Mouse (Mus musculus): ENCODE data around the gene St6galnac3.
"Not testable (repeated sequence)": the region's sequence is repeated elsewhere in the genome, so short reads cannot be mapped to it uniquely, and the experiment has no call there.

The St6galnac3 gene

DNA sequence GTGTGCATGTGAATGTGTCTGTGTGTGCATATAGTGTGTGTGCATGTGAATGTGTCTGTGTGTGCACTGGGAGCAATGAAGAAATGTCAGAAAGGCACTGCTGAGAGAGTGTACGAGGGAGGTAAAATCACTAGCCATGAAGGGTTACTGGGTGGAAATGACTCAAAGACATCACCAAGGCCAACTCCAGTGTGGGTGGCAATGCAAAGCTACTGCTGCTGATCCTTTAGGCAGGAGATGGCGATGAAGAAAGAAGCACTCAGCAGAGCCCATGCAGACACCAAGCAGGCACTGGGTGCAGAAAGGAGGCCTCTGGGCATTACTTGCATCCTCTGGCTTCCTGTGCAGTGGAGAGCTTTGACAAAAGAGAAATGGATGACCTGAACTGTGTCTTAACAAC is 310.8 kb downstream of the St6galnac3 start:
- in situ Hi-C loops (cut with MboI, MseI): no loop called here

DNA sequence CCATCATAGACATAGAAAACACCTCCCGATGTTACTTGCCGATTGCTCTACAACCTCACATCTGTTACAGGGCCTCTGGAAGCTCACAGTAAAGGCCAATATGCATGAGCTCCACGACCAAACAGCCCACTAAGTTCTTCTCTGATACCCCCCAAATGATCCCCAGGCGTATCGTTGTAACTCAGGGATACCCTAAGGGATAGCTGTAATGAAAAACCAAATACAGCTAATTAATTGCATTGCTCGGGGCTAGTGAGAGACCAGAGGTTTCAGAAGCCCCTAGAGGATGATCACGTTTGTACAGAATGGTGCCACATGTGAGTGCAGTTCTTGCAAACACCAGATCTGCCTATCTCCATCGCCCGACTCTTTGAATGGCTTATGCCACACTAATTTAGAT is 315.7 kb downstream of the St6galnac3 start:
- in situ Hi-C loops (cut with MboI, MseI): no loop called here

DNA sequence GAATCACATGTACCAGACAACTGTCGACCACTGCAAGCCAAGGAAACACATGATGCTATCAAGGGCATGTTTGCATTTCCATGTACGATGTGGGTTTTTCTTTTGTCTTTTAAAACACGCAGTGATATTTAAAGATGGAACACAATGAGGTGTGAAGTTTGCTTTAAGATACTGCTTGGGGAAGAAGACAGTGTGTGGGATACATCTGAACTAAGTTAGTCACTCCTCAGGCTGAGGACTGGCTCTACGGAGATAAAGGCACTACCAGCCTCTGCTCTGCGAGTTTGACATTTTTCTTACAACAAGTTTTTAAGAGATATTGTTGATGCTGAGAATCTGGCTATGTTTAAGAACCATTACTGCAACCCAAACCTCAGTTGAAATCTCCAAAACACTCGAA is 316.6 kb downstream of the St6galnac3 start:
- in situ Hi-C loops (cut with MboI, MseI): no loop called here

DNA sequence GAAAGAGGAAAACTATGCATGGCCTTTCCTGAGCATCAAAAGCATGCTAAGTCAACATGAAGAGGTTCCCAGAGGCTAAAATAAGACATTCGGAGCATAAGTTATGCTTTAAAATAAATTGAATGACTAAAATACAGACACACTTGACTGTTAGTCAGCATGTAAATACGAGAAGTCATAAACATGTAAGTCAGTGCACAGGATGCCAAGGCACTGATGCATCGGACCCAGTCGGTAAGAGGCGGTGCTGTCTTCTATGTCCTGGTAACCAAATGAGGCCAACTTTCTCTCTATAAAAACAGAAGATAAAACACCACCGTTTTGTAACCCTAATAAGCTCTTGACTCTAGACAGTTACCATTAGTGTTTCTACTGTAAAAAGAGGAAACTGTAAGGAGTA is 317.3 kb downstream of the St6galnac3 start:
- in situ Hi-C loops (cut with MboI, MseI): no loop called here

DNA sequence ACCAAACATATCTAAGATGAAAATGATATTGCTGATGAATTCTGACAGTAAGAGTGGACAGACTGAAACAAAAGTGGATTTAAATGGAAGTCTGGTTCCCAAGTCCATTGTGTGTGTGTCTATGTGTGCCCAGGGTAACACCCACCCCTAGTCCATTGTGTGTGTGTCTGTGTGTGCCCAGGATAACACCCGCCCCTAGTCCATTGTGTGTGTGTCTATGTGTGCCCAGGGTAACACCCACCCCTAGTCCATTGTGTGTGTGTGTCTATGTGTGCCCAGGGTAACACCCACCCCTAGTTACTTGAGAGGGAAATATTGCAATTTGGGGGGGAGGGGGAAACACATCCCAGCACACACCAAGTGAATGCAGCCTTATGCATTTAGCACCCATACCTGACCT is 318.1 kb downstream of the St6galnac3 start:
- in situ Hi-C loops (cut with MboI, MseI): no loop called here

DNA sequence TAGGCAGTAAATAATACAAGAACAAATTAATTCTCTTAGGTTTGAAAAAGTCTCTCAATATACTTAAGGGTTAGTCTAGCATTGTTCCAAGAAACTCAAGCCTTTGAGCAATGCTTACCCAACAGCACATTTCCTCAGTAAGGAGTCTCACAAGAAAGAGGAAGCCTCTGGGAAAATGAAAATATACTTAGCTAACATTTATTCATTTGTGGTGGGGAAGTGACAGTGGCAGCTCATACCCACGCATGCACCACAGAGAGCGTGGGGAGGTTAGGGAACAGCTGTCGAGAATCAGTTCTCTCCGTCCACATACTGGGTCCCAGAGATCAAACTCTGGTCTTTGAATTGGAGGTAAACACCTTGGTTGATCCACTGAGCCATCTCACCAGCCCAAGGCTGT is 318.8 kb downstream of the St6galnac3 start:
- in situ Hi-C loops (cut with MboI, MseI): no loop called here

DNA sequence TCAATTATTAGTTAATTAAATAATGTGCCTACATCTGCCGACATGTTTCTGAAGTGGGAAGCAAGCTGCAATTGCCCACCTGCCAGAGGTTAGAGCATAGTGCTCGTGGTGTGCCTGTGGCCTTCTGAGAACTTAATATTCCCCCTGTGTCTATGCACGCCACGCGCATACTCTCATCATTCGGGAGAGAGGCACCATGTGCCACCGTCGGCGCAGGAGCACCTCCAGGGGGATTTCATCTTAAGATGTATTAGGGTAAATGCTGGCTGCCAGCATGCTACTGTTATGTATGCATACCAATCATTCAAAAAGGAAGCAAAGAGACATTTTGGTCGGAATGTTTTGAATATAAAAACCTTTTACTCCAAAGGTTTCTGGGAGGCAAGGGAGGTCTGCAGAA is 319.3 kb downstream of the St6galnac3 start:
- in situ Hi-C loops (cut with MboI, MseI): no loop called here

DNA sequence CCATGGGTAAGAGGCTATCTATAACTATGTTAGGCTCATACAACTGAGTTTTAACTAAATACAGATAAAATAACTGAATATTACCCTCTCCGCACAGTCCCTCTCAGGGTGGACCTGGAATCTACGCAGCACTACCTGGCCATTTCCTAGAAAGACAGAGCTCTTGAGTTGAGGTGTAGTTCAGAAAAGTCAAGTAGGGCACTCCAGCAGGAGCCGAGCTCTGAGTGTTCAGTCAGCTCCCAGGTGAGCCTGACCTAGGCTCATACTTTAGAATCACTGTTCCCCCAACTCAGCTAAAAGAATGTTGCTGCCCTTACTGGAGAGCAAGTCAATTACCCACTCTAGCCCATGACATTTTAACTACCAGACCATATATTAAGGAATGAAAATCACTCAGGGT is 324.7 kb downstream of the St6galnac3 start:
- in situ Hi-C loops (cut with MboI, MseI): no loop called here

DNA sequence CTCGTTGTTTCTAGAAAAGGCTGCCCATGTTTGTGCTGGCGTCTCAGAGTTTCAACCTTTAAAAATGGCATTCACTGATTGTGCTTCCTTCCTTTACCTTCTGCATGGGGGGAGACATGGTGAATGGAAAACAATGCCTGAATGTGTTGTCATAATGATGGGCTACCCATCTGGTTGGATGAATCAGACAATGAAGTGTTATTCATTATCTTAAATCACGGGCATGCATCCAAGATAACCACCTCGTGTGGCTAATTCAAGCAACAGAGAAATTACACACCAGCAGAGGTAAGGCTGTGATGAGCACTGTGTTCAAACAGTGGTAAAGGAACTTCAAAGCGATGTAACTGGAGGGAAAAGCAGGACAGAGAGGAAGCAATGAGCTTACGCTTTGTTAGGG is 325.4 kb downstream of the St6galnac3 start:
- in situ Hi-C loops (cut with MboI, MseI): no loop called here

DNA sequence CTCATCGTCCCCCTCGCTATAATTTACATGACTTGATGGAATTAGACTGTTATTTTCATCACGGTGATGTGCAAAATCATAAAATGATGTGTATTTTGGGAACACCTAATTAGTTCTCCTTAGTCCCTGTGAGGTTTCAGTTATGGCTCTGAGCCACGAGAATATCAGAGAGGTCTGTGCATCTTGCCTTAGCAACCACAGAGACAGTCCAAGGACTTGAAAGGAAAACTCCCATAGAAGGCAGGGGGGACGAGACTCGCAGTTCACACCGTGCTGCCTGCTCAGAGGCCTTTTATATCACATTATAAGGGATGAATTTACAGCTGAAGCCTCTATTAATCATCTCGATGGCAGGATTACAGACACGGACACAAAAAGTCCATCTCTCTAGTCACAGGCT is 327.2 kb downstream of the St6galnac3 start:
- in situ Hi-C loops (cut with MboI, MseI): no loop called here

DNA sequence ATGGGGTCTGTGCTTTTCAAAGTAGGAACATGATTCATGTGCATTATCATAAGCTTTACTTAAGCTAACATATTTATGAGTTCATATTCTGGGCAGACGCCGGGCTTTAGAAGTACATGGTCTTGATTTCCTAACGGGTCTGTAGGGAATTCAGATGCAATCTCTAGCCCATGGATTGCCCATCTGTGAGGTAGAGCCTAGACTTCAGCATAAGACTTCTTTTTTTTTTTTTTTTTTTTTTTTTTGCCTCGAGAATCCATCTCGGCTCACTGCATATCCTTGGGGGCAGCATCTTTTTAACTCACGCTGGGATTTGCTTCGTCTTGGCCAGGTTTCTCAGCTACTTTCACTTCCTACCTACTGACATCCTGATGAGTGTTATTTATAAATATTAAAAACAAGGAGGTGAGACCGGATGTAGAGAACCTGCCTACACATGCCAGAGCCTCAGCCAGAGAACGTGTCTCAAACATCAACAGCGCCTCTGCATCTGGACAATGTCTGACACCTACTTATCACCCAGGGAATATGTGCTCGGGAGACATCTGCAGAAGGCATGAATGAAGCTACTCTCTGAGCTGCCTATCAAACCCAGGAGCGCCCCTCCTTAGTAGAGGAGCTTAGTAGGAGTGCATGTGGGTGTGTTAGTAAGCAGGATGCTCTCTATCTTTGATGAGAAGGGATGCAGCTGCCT is 328.5 kb downstream of the St6galnac3 start:
- in situ Hi-C loops (cut with MboI, MseI): no loop called here

DNA sequence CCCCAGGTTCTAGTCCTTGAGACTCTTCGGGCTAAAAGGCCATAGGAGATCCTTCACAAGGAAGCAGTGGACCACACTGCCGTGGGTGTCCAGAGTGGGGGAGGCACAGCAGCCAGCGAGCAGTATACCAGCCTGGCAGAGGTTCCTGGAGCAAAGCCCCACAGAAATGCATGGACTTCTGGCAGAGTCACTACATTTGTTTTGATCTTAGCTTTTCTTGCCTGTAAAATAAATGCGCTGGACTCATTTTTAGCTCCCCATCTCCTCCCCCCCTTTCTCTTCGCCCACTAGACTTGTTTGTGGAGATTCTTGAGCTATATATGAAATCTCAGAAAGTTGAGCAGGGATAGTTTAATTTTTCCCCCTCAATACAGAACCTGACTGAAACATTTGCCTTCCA is 329.6 kb downstream of the St6galnac3 start:
- in situ Hi-C loops (cut with MboI, MseI): no loop called here

DNA sequence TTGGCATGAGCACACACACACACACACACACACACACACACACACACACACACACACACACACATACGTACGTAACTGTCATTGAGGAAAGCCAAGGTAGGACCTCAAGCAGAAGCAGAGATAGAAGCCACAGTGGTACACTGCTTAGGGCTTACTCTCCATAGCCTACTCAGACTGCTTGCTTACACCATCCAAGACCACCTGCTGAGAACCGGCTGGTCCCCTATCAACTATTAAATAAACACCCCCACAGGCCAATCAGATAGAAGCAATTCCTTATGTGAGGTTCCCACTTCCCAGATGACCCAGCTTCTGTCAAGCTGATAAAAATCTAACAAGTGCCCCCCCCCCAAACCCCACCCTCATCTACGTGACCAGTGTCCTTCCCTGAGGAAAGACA is 330.2 kb downstream of the St6galnac3 start:
- in situ Hi-C loops (cut with MboI, MseI): no loop called here

DNA sequence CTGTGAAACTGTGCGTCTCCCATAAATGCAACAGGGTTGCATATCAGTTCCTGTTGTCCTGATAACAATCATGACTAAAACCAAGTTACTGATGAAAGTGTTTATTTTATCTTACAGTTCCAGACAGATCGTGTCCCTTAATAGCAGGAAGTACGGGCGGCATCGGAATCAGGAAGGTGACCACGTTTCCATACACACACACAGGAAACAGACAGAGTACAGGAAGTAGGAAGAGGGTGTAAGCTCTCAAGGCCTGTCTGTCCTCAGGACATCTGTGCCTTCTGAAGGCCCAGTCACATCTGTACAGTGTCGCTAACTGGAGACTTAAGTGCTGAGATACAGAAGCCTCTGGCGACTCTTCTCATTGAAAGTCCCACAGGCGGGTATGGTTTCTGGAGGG is 330.8 kb downstream of the St6galnac3 start:
- in situ Hi-C loops (cut with MboI, MseI): no loop called here

DNA sequence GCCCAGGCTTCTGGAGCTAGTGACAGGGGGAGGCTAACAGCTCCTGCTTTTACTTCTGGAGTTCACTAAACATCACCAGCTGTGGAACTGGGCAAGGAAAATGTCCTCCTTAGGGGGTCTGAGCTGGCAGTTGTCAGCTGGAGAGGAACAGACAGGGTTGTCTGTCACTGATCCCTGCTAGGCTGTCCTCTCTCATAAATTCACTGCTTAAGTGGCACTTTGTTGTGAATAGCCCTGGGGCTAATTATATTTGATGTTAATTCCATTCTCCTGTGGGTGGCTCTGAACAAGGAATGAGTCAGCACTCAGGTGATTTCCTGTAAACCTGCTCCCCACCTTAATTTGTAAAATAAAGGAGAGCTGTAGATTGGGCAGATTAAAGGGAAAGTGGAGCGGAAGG is 333.5 kb downstream of the St6galnac3 start:
- in situ Hi-C loops (cut with MboI, MseI): not testable (repeated sequence)

DNA sequence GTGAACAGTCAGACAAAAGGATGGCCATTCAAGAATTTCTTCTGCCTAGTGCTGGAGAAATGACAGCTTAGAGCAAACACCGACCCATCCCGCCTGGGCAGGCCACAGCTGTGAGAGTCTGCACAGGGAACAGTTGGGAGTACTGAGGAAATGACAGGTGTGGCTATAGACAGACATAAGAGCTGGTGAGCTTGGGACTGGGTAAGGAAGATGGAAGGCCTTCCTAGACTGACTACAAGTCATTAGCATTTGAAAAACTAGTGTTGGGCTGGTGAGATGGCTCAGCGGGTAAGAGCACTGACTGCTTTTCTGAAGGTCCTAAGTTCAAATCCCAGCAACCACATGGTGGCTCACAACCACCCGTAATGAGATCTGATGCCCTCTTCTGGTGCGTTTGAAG is 340.3 kb downstream of the St6galnac3 start:
- in situ Hi-C loops (cut with MboI, MseI): not testable (repeated sequence)

DNA sequence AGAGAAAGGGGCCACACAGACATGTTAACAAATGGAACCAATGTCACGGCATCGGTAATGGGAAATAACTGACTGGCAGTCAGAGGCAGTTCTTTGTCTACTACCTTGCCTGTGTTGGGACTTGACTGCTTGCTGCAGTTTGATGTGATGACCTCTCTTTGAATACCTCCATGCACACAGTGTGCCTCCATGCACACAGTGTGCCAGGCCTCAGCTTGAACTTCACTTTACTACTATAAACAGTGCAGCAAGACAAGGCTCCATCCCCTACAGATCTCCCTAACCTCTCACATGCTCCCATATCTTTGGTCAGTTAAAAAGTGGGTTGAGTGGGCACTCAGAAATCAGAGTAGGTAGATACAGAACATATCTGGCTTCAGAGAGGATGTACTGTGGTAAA is 341.3 kb downstream of the St6galnac3 start:
- in situ Hi-C loops (cut with MboI, MseI): no loop called here

DNA sequence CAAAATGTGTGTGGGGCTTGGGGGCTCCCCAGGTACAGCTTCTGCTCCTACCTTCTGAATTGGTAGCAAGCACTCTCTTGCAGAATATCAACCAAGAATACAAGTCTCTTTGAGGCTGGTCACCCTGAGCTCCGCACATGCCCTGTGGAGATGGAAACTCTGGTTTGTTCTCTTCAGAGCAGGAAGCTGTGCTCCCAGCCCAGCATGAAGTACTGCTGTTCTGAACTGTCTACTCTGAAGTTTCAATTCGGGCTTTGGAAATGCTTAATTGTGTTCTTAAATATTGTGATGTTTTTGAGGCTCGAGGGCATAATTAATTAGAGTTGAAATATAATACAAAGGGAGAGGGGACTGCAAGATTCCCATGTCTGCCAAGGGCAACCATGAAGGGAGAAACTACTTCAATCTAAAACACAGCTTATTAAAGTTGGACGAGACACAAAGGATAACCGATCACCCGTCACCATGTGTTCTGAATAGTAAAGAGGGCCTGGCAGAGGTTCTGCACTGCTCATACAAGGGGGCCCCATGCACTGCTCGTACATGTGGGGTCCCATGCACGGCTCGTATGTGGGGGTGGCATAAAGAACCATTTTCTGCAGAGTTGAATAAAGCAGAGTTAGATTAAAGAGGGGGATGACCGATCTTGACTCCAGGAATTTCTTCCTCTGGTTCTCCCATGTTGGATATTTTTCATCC is 359.8 kb downstream of the St6galnac3 start:
- in situ Hi-C loops (cut with MboI, MseI): no loop called here

DNA sequence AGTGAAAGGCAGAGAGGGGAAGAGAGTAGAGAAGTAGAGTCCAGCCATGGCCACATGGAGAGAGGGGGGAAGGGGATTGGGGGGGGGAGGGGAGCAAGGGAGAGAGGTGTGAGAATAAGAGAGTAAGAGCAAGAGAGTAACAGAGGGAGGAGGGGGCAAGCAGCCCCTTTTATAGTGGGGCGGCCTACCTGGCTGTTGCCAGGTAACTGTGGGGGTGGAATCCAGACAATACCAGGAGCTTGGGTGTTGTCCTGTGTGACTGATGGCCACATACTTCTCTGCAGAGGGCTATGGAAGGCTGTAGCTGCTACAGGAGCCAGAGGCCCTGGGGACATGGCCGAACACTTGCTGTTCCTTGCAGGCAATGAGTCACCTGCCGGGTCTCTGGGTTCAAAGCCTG is 360.6 kb downstream of the St6galnac3 start:
- in situ Hi-C loops (cut with MboI, MseI): no loop called here

DNA sequence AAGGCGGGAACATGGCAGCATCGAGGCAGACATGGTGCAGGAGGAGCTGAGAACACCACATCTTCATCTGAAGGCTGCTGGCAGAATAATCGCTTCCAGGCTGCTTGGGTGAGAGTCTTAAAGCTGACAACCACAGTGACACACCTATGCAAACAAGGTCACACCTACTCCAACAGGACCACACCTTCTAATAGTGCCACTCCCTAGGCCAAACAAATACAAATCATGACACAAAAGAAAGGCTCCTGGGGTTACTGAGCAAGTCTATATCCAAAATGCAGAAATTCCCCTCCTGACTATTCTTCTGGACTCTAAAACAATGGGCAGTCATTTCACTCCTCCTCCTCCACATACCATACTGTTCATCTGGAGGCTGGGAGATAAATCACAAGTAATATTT is 365.0 kb downstream of the St6galnac3 start:
- in situ Hi-C loops (cut with MboI, MseI): no loop called here

DNA sequence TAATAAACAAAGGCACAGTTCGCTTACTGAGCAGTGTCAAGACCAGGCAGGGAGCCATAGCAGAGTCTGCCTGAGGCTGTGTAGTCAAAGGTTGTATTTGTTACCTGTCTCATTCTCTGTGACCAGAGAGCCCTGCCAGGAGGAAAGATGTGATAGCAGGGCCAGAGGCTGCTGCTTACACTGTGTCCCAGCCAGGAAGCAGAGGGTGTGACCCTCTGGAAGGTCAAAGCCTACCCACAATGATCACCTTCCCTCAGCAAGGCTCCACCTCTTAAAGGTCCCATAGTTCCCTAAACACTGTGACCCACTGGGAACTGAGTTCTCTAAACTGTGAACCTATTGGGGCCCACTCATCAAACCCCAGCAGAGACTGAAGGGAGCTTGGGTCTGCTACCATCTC is 368.9 kb downstream of the St6galnac3 start:
- in situ Hi-C loops (cut with MboI, MseI): no loop called here

DNA sequence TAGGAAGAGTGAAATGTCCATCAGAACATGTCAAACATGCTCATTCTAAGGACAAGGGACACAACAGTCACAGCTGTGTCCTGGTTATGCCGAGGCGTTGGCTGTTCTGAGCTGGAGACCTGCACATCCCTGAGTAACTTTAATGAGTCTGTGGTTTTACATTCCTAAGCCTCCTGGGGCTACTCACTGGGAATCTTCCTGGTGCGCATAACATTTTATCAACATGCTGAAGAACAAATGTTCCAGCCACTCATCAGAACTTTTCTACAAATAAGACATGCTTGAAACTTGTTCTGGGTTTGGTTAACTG is 370.0 kb downstream of the St6galnac3 start:
- in situ Hi-C loops (cut with MboI, MseI): no loop called here

DNA sequence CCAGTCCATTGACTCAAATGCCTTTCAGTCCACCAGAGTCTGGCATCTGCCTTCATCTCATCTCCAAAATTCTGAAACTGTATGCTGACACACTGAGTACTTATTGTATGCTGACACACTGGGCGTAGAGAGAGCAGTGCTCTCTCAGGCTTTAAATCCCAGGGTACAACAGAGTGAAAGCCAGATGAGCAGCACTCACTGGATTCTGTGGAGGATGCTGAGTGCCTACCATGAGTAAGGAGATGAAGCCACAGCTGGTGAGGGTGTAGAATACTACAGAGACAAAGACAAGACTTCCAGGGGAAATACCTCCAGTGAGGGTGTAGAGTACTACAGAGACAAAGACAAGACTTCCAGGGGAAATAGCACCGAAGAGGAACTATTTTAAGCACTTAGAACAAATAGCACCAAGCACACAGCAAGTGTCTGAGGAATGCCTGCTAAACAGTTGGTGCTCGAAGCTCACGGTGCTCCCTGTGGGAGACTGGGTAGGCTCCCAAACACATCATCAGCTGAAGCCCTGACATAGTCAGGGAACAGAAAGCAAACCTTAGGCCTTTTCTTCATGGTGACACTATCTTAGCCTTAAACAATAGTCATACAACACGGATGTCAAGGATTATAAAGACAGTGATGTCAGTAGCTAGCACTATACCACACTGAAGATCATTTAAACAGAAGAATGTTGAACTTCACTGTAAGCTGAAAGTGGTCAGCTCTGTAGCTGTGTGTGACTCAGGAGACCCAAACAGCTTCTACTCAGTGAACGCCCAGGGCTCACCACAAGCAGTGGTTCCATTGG is 370.6 kb downstream of the St6galnac3 start:
- in situ Hi-C loops (cut with MboI, MseI): no loop called here

Data from regulatory T cell (primary cell).